Comparison of ENCODE assay signal across 22 mouse cellular contexts in the genomic region with DNA sequence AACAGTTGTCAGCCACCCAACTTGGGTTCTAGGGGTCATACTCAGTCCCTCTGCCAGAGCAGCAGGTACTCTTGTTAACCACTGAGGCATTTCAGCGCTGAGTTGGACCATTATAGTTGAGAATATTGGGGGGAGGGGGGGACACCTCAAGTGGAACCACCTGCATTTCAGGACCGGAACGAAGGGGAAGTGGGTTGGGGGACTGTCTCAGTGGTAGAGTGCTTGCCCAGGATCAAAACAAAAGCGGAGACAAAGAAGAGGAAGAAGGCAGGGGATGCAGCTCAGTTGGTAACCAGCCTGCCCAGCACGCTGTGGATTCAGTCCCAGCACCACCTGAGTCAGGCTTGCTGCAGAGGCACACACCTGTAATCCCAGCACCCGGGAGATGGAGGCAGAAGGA. TPM values are rescaled to one million over a fixed set of nuclear protein-coding genes. Genes with fewer than 3 reads are reported as not detected.
DNase-seq lines count a peak whose midpoint lies in the region; ATAC-seq and TF ChIP-seq lines count a peak whose summit lies in the region.
"Had no signal": no experiment of that assay in that cellular context is flagged by ENCODE, and none has a peak within 500 bp of the region (broad histone marks: within the 10 kb centered on the region; RNA-seq: fewer than 3 reads in every experiment).

No protein-coding gene starts in this region.

- 4% methylated on average over 6 of the region's 6 CpGs for WGBS in thymus, adult 2 months
- WGBS in hindbrain, embryonic 11.5 days, result 23% methylated on average over 6 of the region's 6 CpGs

- ATAC-seq in hematopoietic stem cell, adult 5-6 weeks (replicated peaks in 1 of 2; ENCODE audit: insufficient read depth in 1 of 2, low FRiP score in 2 of 2, low TSS enrichment in 1 of 2, low read depth in 1 of 2, poor library complexity in 2 of 2, severe bottlenecking in 2 of 2), result peak; percentile 69 to 85
- no peak for ATAC-seq in inflammation-experienced regulatory T-cells, adult 6 months
- ATAC-seq in hindbrain, embryonic 11.5 days (ENCODE audit: low FRiP score), result no peak
- ATAC-seq: CD4-positive, CD25-positive, alpha-beta regulatory T cell, adult 4 months; hindbrain, embryonic 16.5 days; Patski had no signal

- no peak overlapping the region for H3K4me2 ChIP-seq in hindbrain, embryonic 11.5 days (replicated peaks; ENCODE audit: low read depth, low read length)
- H3K4me2 ChIP-seq: embryonic facial prominence, embryonic 13.5 days; liver, embryonic 15.5 days; neural tube, embryonic 12.5 days; stomach, embryonic 15.5 days had no signal

- no peaks in the 10 kb centered on the region for H3K36me3 ChIP-seq in E14TG2a.4 (ENCODE audit: insufficient read depth, low read length)
- no peaks in the 10 kb centered on the region for H3K36me3 ChIP-seq in thymus, adult 2 months (ENCODE audit: control insufficient read depth, insufficient read depth, low read length)
- no peaks in the 10 kb centered on the region for H3K36me3 ChIP-seq in hindbrain, embryonic 11.5 days (ENCODE audit: control insufficient read depth, insufficient read depth, low read length)
- H3K36me3 ChIP-seq: embryonic facial prominence, embryonic 13.5 days; forebrain, embryonic 10.5 days; liver, embryonic 15.5 days; neural tube, embryonic 12.5 days; stomach, embryonic 15.5 days had no signal

- no peaks in the 10 kb centered on the region for H3K9me3 ChIP-seq in E14TG2a.4 (ENCODE audit: low read length)
- H3K9me3 ChIP-seq in hindbrain, embryonic 11.5 days (ENCODE audit: control insufficient read depth, low read length), result no peaks in the 10 kb centered on the region
- H3K9me3 ChIP-seq: embryonic facial prominence, embryonic 13.5 days; forebrain, embryonic 10.5 days; liver, embryonic 15.5 days; neural tube, embryonic 12.5 days; stomach, embryonic 15.5 days had no signal

- no peak for TF ChIP-seq CTCF in E14TG2a.4 (conservative IDR thresholded peaks at IDR 0.05; ENCODE audit: low read length)
- no peak for TF ChIP-seq CTCF in thymus, adult 2 months (IDR thresholded peaks at IDR 0.05; ENCODE audit: borderline replicate concordance, control insufficient read depth, extremely low read depth, insufficient read depth, low read length, poor library complexity)

- H3K4me3 ChIP-seq in E14TG2a.4 (replicated peaks; ENCODE audit: low read length), result peak overlapping the region; percentile 27
- no peak overlapping the region for H3K4me3 ChIP-seq in thymus, adult 2 months (ENCODE audit: control insufficient read depth, insufficient read depth, low read length)
- H3K4me3 ChIP-seq in hindbrain, embryonic 11.5 days (ENCODE audit: low read depth, low read length), result no peak overlapping the region
- H3K4me3 ChIP-seq: embryonic facial prominence, embryonic 13.5 days; forebrain, embryonic 10.5 days; liver, embryonic 15.5 days; neural tube, embryonic 12.5 days; stomach, embryonic 15.5 days had no signal

- H3K27ac ChIP-seq in thymus, adult 2 months (ENCODE audit: control insufficient read depth, insufficient read depth, low read length), result peak overlapping the region; percentile 75
- no peak overlapping the region for H3K27ac ChIP-seq in hindbrain, embryonic 11.5 days (ENCODE audit: low read depth, low read length)
- H3K27ac ChIP-seq: embryonic facial prominence, embryonic 13.5 days; forebrain, embryonic 10.5 days; liver, embryonic 15.5 days; neural tube, embryonic 12.5 days; stomach, embryonic 15.5 days had no signal

- peak; percentile 97 for DNase-seq in A20 (ENCODE audit: low read depth, low spot score)
- peak; percentile 61 for DNase-seq in thymus, adult 2 months
- DNase-seq in hindbrain, embryonic 11.5 days (ENCODE audit: low spot score), result no peak
- DNase-seq in layer of hippocampus, postnatal 10 days (ENCODE audit: low spot score in 2 of 2), result no peak
- DNase-seq: cerebellum, adult 11-12 months; heart, adult 18-20 months; kidney, adult 18-20 months; kidney, postnatal 36 days; left cerebral cortex, postnatal 4 days; lung, postnatal 4 days; right cerebral cortex, postnatal 25 days had no signal

- H3K9ac ChIP-seq in hindbrain, embryonic 11.5 days (ENCODE audit: low read depth, low read length), result no peak overlapping the region
- H3K9ac ChIP-seq: embryonic facial prominence, embryonic 13.5 days; liver, embryonic 15.5 days; neural tube, embryonic 12.5 days; stomach, embryonic 15.5 days had no signal

- TF ChIP-seq POLR2A in thymus, adult 2 months (IDR thresholded peaks at IDR 0.05; ENCODE audit: control insufficient read depth, extremely low read depth, insufficient read depth, low read length, poor library complexity), result 0 out of 2 replicates have a peak, but pooled peaks have one; percentile 21

- no peaks in the 10 kb centered on the region for H3K27me3 ChIP-seq in E14TG2a.4 (ENCODE audit: insufficient read depth, low read length)
- H3K27me3 ChIP-seq in thymus, adult 2 months (ENCODE audit: control insufficient read depth, insufficient read depth, low read length), result no peaks in the 10 kb centered on the region
- no peaks in the 10 kb centered on the region for H3K27me3 ChIP-seq in hindbrain, embryonic 11.5 days (ENCODE audit: control insufficient read depth, insufficient read depth, low read length)
- H3K27me3 ChIP-seq: embryonic facial prominence, embryonic 13.5 days; liver, embryonic 15.5 days; neural tube, embryonic 12.5 days; Patski; stomach, embryonic 15.5 days had no signal

- peaks cover 55% of the 10 kb centered on the region for H3K4me1 ChIP-seq in E14TG2a.4 (replicated peaks; ENCODE audit: low read depth, low read length)
- peaks cover 17% of the 10 kb centered on the region for H3K4me1 ChIP-seq in thymus, adult 2 months (replicated peaks; ENCODE audit: control insufficient read depth, insufficient read depth, low read length)
- H3K4me1 ChIP-seq in hindbrain, embryonic 11.5 days (replicated peaks; ENCODE audit: control insufficient read depth, insufficient read depth, low read length), result no peaks in the 10 kb centered on the region
- H3K4me1 ChIP-seq: embryonic facial prominence, embryonic 13.5 days; neural tube, embryonic 12.5 days; stomach, embryonic 15.5 days had no signal

RNA-seq across cellular contexts. Expression of gene Bptf, which starts 8.8 kb away (rescaled TPM):
- total RNA-seq in hematopoietic stem cell, adult 5-6 weeks (2017), result 81.2 and 84.0 TPM in 2 replicates
- polyA plus RNA-seq in thymus, adult 2 months (2012; rRNA removed), result 58.4 and 66.1 TPM in 2 replicates
- polyA plus RNA-seq in inflammation-experienced regulatory T-cells, adult 6 months (2017; shearing (Covaris generic)), result 10 to 100 TPM; 44.7 to 85.4 (median 83.8) TPM
- 40.8 and 55.1 TPM in 2 replicates for polyA plus RNA-seq in hindbrain, embryonic 11.5 days (2014; fragmentation: Nextera tagmentation; extraction: Ambion mirVana)
- 10 to 100 TPM; 66.8 to 68.4 TPM for total RNA-seq in layer of hippocampus, postnatal 10 days (2021)

RNA-seq across cellular contexts. Expression of gene Nol11, which starts 48.4 kb away (rescaled TPM):
- 47.5 and 63.5 TPM in 2 replicates for total RNA-seq in hematopoietic stem cell, adult 5-6 weeks (2017)
- 11.7 and 12.8 TPM in 2 replicates for polyA plus RNA-seq in thymus, adult 2 months (2012; rRNA removed)
- polyA plus RNA-seq in inflammation-experienced regulatory T-cells, adult 6 months (2017; shearing (Covaris generic)), result 10 to 100 TPM; 39.3 to 62.7 (median 43.0) TPM
- polyA plus RNA-seq in hindbrain, embryonic 11.5 days (2014; fragmentation: Nextera tagmentation; extraction: Ambion mirVana), result 65.8 and 76.3 TPM in 2 replicates
- 10 to 100 TPM; 24.8 to 25.9 TPM for total RNA-seq in layer of hippocampus, postnatal 10 days (2021)

Comparison
In these comparisons a context has a peak if more than half of its experiments do, and no peak if none do; other contexts are left out.
1. DNase-seq: peak in A20 (single experiment) and thymus, adult 2 months (single experiment); none in hindbrain, embryonic 11.5 days (single experiment) and layer of hippocampus, postnatal 10 days (0 of 2).
2. ATAC-seq: peak in hematopoietic stem cell, adult 5-6 weeks (2 of 2); none in inflammation-experienced regulatory T-cells, adult 6 months (single experiment) and hindbrain, embryonic 11.5 days (single experiment).